Mouse (Mus musculus): ENCODE data around the gene Tnfaip8l3. TPM values are rescaled to one million over a fixed set of nuclear protein-coding genes. Genes with fewer than 3 reads are reported as not detected.
"Not testable (repeated sequence)": the region's sequence is repeated elsewhere in the genome, so short reads cannot be mapped to it uniquely, and the experiment has no call there.

Tnfaip8l3 gene
- polyA plus RNA-seq, 1 experiment from 2014 or later = not detected

DNA sequence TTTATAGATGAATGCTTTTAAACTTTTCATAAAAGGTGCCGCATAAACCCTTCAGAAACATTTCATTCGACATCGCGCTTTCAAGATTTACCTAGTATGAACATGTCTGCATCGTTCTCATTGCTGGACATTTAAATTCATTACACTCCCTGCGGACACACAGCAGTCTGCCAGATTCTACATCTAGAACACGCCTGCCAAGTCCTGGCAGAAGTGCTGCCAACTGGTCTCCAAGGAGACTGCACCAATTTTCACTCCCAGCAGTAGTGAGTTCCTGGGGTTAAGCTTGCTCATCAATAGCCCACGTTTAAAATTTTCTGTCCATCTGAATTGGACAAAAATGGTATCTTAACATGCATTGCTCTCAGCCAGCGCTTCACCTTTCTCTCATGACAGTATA, 30.5 kb downstream of the Tnfaip8l3 start:
- no peaks in the 10 kb centered on the region for H3K27me3 ChIP-seq (replicated peaks; ENCODE audit: control insufficient read depth, insufficient read depth, low read length)
- H3K36me3 ChIP-seq (ENCODE audit: control insufficient read depth, insufficient read depth, low read length) = no peaks in the 10 kb centered on the region
- no peak overlapping the region for H3K4me2 ChIP-seq
- DNase-seq (ENCODE audit: low spot score) (no peak), ATAC-seq (replicated peaks; ENCODE audit: low FRiP score) (no peak)
- H3K9me3 ChIP-seq (ENCODE audit: control insufficient read depth, low read length) = no peaks in the 10 kb centered on the region
- H3K4me3 ChIP-seq (ENCODE audit: low read depth, low read length) = no peak overlapping the region
- no peaks in the 10 kb centered on the region for H3K4me1 ChIP-seq (replicated peaks; ENCODE audit: control insufficient read depth, insufficient read depth, low read length)
- H3K9ac ChIP-seq (ENCODE audit: low read depth, low read length) = no peak overlapping the region
- WGBS = 81% methylated on average over 9 of the region's 9 CpGs
- H3K27ac ChIP-seq (ENCODE audit: low read depth, low read length) = no peak overlapping the region

DNA sequence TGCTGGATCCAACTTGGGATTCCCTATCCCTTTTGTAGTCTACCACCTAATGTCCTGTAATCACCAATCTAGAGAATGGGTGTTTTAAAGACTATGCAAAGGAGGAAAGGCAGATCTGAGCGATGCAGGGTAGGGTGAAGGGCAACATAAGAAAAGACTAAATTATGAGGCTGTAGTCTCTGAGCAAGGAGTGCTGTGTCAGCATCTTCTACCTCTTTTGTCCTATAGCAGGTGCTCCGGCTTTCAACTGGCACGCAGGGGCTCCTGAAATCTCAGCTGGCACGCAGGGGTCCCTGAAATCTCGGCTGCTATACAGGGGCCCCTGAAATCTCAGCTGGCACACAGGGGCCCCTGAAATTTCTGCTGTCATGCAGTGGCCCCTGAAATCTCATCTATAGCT, 33.5 kb downstream of the Tnfaip8l3 start:
- ATAC-seq (replicated peaks; ENCODE audit: low FRiP score) = no peak
- Histone ChIP-seq H3K27ac (ENCODE audit: low read depth, low read length) (no peak overlapping the region), H3K4me3 (ENCODE audit: low read depth, low read length) (no peak overlapping the region), H3K9ac (ENCODE audit: low read depth, low read length) (no peak overlapping the region), H3K4me2 (no peak overlapping the region), H3K4me1 (replicated peaks; ENCODE audit: control insufficient read depth, insufficient read depth, low read length) (no peaks in the 10 kb centered on the region), H3K27me3 (replicated peaks; ENCODE audit: control insufficient read depth, insufficient read depth, low read length) (no peaks in the 10 kb centered on the region), H3K9me3 (ENCODE audit: control insufficient read depth, low read length) (no peaks in the 10 kb centered on the region), H3K36me3 (ENCODE audit: control insufficient read depth, insufficient read depth, low read length) (no peaks in the 10 kb centered on the region)
- no peak for DNase-seq (ENCODE audit: low spot score)
- 75% methylated on average over 5 of the region's 5 CpGs for WGBS

DNA sequence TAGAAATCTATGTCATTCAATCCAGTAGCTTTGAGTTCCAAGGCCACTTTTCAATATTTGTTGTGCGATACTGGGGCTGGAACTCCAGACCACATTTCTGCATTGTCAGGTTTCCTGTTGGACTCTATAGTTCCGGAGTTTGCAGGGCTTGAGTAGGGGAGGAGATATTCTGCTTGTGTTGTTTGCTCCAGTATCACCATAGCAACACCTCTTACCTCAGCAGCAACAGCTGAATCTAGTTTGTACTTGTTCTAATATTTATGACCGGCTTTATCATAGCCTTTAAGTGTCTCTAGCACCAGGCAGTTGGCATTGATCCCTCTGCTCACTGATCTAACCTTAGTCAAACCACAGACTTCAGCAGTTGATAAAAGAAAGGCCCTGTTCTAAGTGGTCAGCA, 45.4 kb downstream of the Tnfaip8l3 start:
- 80% methylated on average over 3 of the region's 3 CpGs for WGBS
- H3K4me1 ChIP-seq (replicated peaks; ENCODE audit: control insufficient read depth, insufficient read depth, low read length) = no peaks in the 10 kb centered on the region
- no peak overlapping the region for H3K4me2 ChIP-seq
- no peaks in the 10 kb centered on the region for H3K9me3 ChIP-seq (ENCODE audit: control insufficient read depth, low read length)
- no peak overlapping the region for H3K4me3 ChIP-seq (ENCODE audit: low read depth, low read length)
- ATAC-seq (replicated peaks; ENCODE audit: low FRiP score) (no peak), DNase-seq (ENCODE audit: low spot score) (no peak)
- no peaks in the 10 kb centered on the region for H3K27me3 ChIP-seq (replicated peaks; ENCODE audit: control insufficient read depth, insufficient read depth, low read length)
- H3K27ac ChIP-seq (ENCODE audit: low read depth, low read length) = no peak overlapping the region
- no peaks in the 10 kb centered on the region for H3K36me3 ChIP-seq (ENCODE audit: control insufficient read depth, insufficient read depth, low read length)
- no peak overlapping the region for H3K9ac ChIP-seq (ENCODE audit: low read depth, low read length)

DNA sequence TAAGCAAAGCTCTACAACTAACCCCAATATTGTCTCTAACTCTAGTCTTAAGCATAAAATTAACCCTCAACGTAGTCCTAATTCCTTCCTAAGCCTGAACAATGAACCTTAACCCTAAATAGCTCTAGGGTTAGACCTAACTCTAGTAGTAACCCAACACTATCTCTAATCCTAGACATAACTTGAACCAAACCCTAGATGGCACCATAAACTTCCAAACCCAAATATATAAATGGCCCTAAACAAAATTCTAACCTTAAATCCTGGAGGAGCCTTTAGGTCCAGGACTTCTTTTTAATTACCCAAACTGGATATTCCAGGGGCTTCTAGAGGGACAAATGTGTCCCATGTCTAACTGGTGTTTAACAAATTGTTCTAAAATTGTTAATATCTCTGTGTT, 73.7 kb downstream of the Tnfaip8l3 start:
- Histone ChIP-seq H3K4me3 (ENCODE audit: low read depth, low read length) (no peak overlapping the region), H3K27ac (ENCODE audit: low read depth, low read length) (no peak overlapping the region), H3K36me3 (ENCODE audit: control insufficient read depth, insufficient read depth, low read length) (no peaks in the 10 kb centered on the region), H3K9ac (ENCODE audit: low read depth, low read length) (no peak overlapping the region), H3K27me3 (replicated peaks; ENCODE audit: control insufficient read depth, insufficient read depth, low read length) (no peaks in the 10 kb centered on the region), H3K4me1 (replicated peaks; ENCODE audit: control insufficient read depth, insufficient read depth, low read length) (no peaks in the 10 kb centered on the region), H3K4me2 (no peak overlapping the region), H3K9me3 (ENCODE audit: control insufficient read depth, low read length) (no peaks in the 10 kb centered on the region)
- no peak for ATAC-seq (replicated peaks; ENCODE audit: low FRiP score)
- 60% methylated on average over 1 of the region's 1 CpGs for WGBS
- no peak for DNase-seq (ENCODE audit: low spot score)

DNA sequence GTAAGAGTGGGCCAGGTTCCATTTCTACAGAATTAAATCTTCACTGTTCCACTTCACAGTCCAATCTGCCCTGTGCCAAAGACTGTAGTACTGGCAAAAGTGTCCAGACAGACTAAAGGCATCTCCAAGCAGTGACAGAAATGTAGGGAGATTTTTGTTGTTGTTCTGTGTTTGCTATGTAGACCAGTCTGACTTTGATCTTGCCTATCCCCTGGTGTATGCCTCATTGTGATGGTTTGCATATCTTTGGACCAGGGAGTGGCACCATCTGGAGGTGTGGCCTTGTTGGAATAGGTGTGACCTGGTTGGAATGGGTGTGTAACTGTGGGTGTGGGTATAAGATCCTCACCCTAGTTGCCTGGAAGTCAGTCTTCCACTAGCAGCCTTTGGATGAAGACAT, 75.6 kb downstream of the Tnfaip8l3 start:
- H3K27me3 ChIP-seq (replicated peaks; ENCODE audit: control insufficient read depth, insufficient read depth, low read length); H3K4me1 ChIP-seq (replicated peaks; ENCODE audit: control insufficient read depth, insufficient read depth, low read length); DNase-seq (ENCODE audit: low spot score); H3K4me2 ChIP-seq; H3K9ac ChIP-seq (ENCODE audit: low read depth, low read length); H3K4me3 ChIP-seq (ENCODE audit: low read depth, low read length); H3K36me3 ChIP-seq (ENCODE audit: control insufficient read depth, insufficient read depth, low read length); H3K9me3 ChIP-seq (ENCODE audit: control insufficient read depth, low read length); H3K27ac ChIP-seq (ENCODE audit: low read depth, low read length); ATAC-seq (replicated peaks; ENCODE audit: low FRiP score): not testable (repeated sequence)

DNA sequence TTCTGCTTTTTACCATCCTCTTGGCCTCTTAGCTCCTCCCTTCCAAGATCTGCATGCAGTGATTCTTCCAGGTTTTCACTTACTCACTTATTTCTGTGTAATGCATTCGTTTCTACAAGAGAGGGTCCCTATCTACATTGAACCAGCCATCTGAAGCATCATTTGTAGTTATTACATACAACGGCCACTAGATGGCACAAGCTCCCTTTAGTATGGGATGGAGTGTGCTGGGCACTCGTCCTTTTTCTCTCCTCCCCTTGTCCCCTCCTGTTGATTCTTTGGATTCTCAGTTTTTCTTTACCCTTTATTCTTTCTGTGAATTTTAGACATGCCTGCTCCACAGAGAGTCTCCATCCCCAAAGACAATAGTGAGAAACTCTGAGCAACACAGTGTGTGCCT, 77.3 kb downstream of the Tnfaip8l3 start:
- H3K36me3 ChIP-seq (ENCODE audit: control insufficient read depth, insufficient read depth, low read length) = no peaks in the 10 kb centered on the region
- no peaks in the 10 kb centered on the region for H3K9me3 ChIP-seq (ENCODE audit: control insufficient read depth, low read length)
- no peak for ATAC-seq (replicated peaks; ENCODE audit: low FRiP score)
- no peaks in the 10 kb centered on the region for H3K4me1 ChIP-seq (replicated peaks; ENCODE audit: control insufficient read depth, insufficient read depth, low read length)
- H3K9ac ChIP-seq (ENCODE audit: low read depth, low read length) = no peak overlapping the region
- WGBS = 5% methylated on average over 3 of the region's 3 CpGs
- H3K27me3 ChIP-seq (replicated peaks; ENCODE audit: control insufficient read depth, insufficient read depth, low read length) = no peaks in the 10 kb centered on the region
- no peak overlapping the region for H3K4me3 ChIP-seq (ENCODE audit: low read depth, low read length)
- no peak for DNase-seq (ENCODE audit: low spot score)
- H3K27ac ChIP-seq (ENCODE audit: low read depth, low read length) = no peak overlapping the region
- H3K4me2 ChIP-seq = no peak overlapping the region

DNA sequence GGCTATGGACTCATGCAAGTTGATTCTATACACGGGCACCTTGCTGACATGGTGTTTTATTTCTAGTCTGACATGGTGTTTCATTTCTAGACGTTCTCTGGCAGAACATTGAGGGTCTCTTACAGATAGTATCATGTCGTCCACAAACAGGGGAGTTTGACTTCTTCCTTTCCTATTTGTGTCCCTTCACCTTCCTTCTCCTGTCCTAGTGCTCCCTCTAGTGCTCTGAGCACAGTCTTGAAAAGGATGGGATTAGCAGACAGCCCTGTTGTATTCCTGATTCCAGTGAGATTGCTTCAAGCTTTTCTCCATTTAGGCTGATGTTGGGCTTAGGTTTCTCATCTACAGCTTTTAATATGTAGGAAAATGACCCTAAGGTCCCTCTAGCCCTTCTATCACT, 81.2 kb downstream of the Tnfaip8l3 start:
- Histone ChIP-seq H3K4me3 (ENCODE audit: low read depth, low read length) (no peak overlapping the region), H3K36me3 (ENCODE audit: control insufficient read depth, insufficient read depth, low read length) (no peaks in the 10 kb centered on the region), H3K27ac (ENCODE audit: low read depth, low read length) (no peak overlapping the region), H3K4me2 (no peak overlapping the region), H3K9me3 (ENCODE audit: control insufficient read depth, low read length) (no peaks in the 10 kb centered on the region), H3K27me3 (replicated peaks; ENCODE audit: control insufficient read depth, insufficient read depth, low read length) (no peaks in the 10 kb centered on the region), H3K9ac (ENCODE audit: low read depth, low read length) (no peak overlapping the region), H3K4me1 (replicated peaks; ENCODE audit: control insufficient read depth, insufficient read depth, low read length) (no peaks in the 10 kb centered on the region)
- ATAC-seq (replicated peaks; ENCODE audit: low FRiP score) = no peak
- DNase-seq (ENCODE audit: low spot score) = no peak
- 36% methylated on average over 3 of the region's 3 CpGs for WGBS

DNA sequence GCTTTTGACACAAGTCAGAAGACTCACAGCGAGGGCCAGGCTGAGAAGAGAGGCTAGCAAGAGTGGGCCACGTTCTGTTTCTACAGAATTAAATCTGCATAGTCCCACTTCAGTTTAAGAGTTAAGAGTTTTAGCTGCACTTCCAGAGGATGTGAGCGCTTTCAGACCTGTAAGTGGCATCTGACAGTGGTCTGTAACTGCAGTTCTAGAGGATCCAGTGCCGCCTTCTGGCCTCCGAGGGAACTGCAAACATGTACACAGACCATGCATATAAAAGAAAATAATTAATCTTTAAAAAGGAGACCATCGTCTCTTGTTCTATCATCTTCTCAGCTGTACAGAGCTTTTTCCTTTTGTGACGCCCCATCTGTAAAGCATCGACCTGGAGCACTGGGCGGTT, 83.3 kb downstream of the Tnfaip8l3 start:
- ATAC-seq (replicated peaks; ENCODE audit: low FRiP score) = no peak
- no peaks in the 10 kb centered on the region for H3K4me1 ChIP-seq (replicated peaks; ENCODE audit: control insufficient read depth, insufficient read depth, low read length)
- no peaks in the 10 kb centered on the region for H3K36me3 ChIP-seq (ENCODE audit: control insufficient read depth, insufficient read depth, low read length)
- no peak overlapping the region for H3K4me2 ChIP-seq
- no peaks in the 10 kb centered on the region for H3K9me3 ChIP-seq (ENCODE audit: control insufficient read depth, low read length)
- WGBS = 31% methylated on average over 9 of the region's 9 CpGs
- no peak for DNase-seq (ENCODE audit: low spot score)
- no peak overlapping the region for H3K9ac ChIP-seq (ENCODE audit: low read depth, low read length)
- no peak overlapping the region for H3K27ac ChIP-seq (ENCODE audit: low read depth, low read length)
- no peaks in the 10 kb centered on the region for H3K27me3 ChIP-seq (replicated peaks; ENCODE audit: control insufficient read depth, insufficient read depth, low read length)
- H3K4me3 ChIP-seq (ENCODE audit: low read depth, low read length) = no peak overlapping the region

DNA sequence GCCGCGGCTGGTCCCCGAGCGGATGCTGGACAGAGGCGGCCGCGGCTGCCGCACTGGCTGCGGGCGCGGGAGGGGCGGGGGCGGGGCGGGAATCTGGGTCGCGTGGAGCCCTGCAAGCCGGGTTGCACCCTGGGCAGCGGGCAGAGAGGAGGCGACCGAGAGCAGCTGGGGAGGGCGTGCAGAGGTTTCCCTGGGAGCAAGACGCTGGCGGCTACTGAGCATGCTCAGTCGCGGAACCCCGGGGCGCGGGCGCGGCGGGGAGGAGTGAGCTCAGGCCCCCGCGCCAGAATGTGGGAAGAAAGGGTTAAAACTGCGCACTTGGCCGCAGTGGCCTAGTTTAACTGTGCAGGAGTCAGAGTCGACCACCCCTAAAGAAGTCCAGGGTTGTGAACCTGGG, 93.1 kb downstream of the Tnfaip8l3 start, which contains the start of gene Elmod1:
Gene Elmod1, minus strand, starts transcription at position 180 of the 397 bp plus-strand sequence.
- no peaks in the 10 kb centered on the region for H3K9me3 ChIP-seq (ENCODE audit: control insufficient read depth, low read length)
- peak; percentile 47 for DNase-seq (ENCODE audit: low spot score)
- 0 out of 2 replicates have a peak, but pooled peaks have one; percentile 29 for ATAC-seq (replicated peaks; ENCODE audit: low FRiP score)
- no peak within 1 kb of the TSS for H3K9ac ChIP-seq (ENCODE audit: low read depth, low read length)
- H3K4me3 ChIP-seq (ENCODE audit: low read depth, low read length) = peak within 1 kb of the TSS; percentile 49
- peak within 1 kb of the TSS; percentile 75 for H3K4me2 ChIP-seq
- H3K4me1 ChIP-seq (replicated peaks; ENCODE audit: control insufficient read depth, insufficient read depth, low read length) = peaks cover 3% of the 10 kb centered on the region; the same call in 1 of the 2 replicates
- no peaks in the 10 kb centered on the region for H3K36me3 ChIP-seq (ENCODE audit: control insufficient read depth, insufficient read depth, low read length)
- WGBS = under 1% methylated on average over 35 of the region's 36 CpGs
- no peak within 1 kb of the TSS for H3K27ac ChIP-seq (ENCODE audit: low read depth, low read length)
- H3K27me3 ChIP-seq (replicated peaks; ENCODE audit: control insufficient read depth, insufficient read depth, low read length) = peaks cover 32% of the 10 kb centered on the region
